Mouse (Mus musculus) testis, adult 2 months (tissue): ENCODE data around the gene Gm29666.

ENCODE experiments used
- CTCF ChIP-seq: fragments of 200-500 bp; IDR thresholded peaks from 2 replicates; pipeline ENCODE4 v1.5.1; 2012; ENCODE audit warnings: low read depth, mild to moderate bottlenecking, inconsistent platforms, low read length, moderate library complexity; ENCODE audit not compliant: control insufficient read depth, insufficient read depth, insufficient replicate concordance
- POLR2A ChIP-seq: fragments of 200-500 bp; IDR thresholded peaks from 2 replicates; pipeline ENCODE4 v1.6.1; 2012; ENCODE audit warnings: low read depth, mild to moderate bottlenecking, inconsistent platforms, low read length, moderate library complexity; ENCODE audit not compliant: control insufficient read depth

GRCm38 (mm10) chr15:84934901-84935300 is 15.1 kb upstream of the Gm29666 start:
- TF ChIP-seq CTCF (no peak), POLR2A (no peak)
